Mouse (Mus musculus) layer of hippocampus, adult 9-11 months (tissue): ENCODE measurements around the gene Klhdc10.

ENCODE experiments used
- DNase-seq: peaks from one replicate; pipeline ENCODE4 v3.0.0; 2022

The Klhdc10 gene

GRCm38 (mm10) chr6:30471706-30472105 lies 70.0 kb downstream of the Klhdc10 start:
- no peak for DNase-seq

- no peak for DNase-seq
Observed at GRCm38 (mm10) chr6:30476025-30476765, 74.5 kb downstream of the Klhdc10 start.

GRCm38 (mm10) chr6:30477210-30477714 lies 75.6 kb downstream of the Klhdc10 start:
- no peak for DNase-seq

GRCm38 (mm10) chr6:30477784-30478183 lies 76.1 kb downstream of the Klhdc10 start:
- DNase-seq, result no peak

GRCm38 (mm10) chr6:30479418-30479817 lies 77.8 kb downstream of the Klhdc10 start:
- DNase-seq, result no peak

GRCm38 (mm10) chr6:30482908-30483307 lies 81.2 kb downstream of the Klhdc10 start:
- no peak for DNase-seq

GRCm38 (mm10) chr6:30486504-30486903 lies 84.8 kb downstream of the Klhdc10 start:
- no peak for DNase-seq

- DNase-seq, result no peak
Observed at GRCm38 (mm10) chr6:30499049-30499448, 97.4 kb downstream of the Klhdc10 start.
